Mouse (Mus musculus) ovary, adult 18-20 months (tissue): ENCODE results near the gene Tmx2.
A peak's percentile ranks its signal among the peaks of the same experiment; 100 is the strongest.
"Not testable (repeated sequence)": the region's sequence is repeated elsewhere in the genome, so short reads cannot be mapped to it uniquely, and the experiment has no call there.

Experiments used
- DNase-seq: peaks from one replicate; pipeline ENCODE4 v3.0.0; 2022; ENCODE audit warnings: low spot score, mixed read lengths

The Tmx2 gene

DNA sequence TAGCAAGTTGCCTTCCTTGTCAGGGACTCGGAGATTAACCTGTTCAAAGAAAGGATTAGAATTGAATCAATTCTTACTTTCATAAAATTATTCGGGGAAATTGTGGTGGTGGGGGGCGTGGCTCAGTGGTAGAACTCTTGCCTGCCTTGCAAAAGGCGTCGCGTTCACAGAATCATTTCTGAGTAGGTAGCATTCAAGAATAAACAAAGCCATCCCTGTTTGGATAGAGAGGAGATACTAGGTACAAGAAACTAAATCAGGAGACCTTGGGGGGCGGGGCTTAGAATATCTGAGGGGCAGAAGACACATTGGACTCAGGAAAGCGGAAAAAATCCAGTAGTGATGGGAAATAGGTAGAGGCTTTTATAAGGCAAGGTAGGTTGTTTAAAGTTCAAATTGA is at the start of gene Tmx2:
Tmx2 (minus strand) TSS at position 125 of the 400 bp plus-strand sequence.
- no peak for DNase-seq

GRCm38 (mm10) chr2:84728191-84728590 is 49.3 kb upstream of the Tmx2 start:
- DNase-seq = not testable (repeated sequence)

- DNase-seq = peak; percentile 93
Measured at GRCm38 (mm10) chr2:84727172-84727858, 48.4 kb upstream of the Tmx2 start, which contains the start of gene Clp1. Clp1 (minus strand) TSS chr2:84727350.

- no peak for DNase-seq
Measured at GRCm38 (mm10) chr2:84726716-84727115, 47.8 kb upstream of the Tmx2 start.

GRCm38 (mm10) chr2:84725770-84726169 is 46.8 kb upstream of the Tmx2 start:
- no peak for DNase-seq

DNA sequence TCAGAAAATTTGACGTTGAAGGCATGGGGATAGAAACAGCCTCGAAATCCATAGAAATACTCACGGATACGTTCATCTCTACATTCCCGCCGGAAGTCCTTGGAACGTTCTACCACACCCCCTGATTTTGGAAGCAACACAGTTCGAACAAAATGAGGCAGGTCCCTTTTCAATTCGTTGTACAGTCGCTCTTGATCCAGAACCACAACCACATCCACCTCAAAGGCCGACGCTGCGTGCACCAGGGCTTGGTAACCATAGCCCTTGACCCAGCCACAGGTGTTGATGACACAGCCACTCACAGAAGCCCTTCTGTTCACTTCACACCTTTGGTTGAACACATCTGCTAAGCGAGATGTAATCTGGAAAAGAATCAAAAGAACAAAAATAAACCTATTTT is 44.9 kb upstream of the Tmx2 start:
- DNase-seq = no peak

DNA sequence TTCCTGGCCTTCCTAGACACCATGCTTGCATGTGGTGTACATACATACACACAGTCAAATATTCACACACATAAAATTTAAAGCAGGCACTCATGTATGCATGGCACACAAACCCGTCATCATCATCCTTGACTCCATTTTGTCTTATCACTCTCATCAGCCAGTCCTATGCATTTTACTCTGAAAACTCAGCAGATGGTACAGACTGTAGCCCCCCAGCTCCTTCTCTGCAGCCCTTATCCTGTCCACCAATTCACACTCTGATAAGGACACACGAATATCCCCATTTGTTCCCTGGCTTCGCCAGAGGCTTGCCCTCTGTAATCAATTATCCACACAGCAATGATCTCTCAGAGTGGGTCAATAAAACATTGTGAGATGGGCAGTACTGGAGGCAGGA is 42.2 kb upstream of the Tmx2 start:
- no peak for DNase-seq

DNA sequence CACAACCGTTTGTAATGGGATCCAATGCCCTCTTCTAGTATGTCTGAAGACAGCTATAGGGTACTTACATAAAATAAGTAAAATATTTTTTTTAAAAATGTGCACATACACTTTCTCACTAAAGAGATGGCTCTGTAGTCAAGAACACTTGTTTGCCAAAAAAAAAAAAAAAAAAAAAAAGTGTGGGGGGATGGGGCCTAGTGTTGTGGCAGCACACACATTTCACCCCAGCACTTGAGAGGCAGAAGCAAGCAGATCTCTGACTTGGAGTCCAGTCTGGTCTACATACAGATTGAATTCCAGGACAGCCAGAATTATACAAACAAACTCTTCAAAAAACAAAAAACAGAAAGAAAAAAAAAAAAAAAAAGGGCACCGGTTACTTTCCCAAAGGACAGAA is 41.8 kb upstream of the Tmx2 start:
- DNase-seq = no peak

- no peak for DNase-seq
Measured at GRCm38 (mm10) chr2:84717357-84717756, 38.4 kb upstream of the Tmx2 start.

- DNase-seq = no peak
Measured at GRCm38 (mm10) chr2:84716423-84717355, 37.7 kb upstream of the Tmx2 start.

DNA sequence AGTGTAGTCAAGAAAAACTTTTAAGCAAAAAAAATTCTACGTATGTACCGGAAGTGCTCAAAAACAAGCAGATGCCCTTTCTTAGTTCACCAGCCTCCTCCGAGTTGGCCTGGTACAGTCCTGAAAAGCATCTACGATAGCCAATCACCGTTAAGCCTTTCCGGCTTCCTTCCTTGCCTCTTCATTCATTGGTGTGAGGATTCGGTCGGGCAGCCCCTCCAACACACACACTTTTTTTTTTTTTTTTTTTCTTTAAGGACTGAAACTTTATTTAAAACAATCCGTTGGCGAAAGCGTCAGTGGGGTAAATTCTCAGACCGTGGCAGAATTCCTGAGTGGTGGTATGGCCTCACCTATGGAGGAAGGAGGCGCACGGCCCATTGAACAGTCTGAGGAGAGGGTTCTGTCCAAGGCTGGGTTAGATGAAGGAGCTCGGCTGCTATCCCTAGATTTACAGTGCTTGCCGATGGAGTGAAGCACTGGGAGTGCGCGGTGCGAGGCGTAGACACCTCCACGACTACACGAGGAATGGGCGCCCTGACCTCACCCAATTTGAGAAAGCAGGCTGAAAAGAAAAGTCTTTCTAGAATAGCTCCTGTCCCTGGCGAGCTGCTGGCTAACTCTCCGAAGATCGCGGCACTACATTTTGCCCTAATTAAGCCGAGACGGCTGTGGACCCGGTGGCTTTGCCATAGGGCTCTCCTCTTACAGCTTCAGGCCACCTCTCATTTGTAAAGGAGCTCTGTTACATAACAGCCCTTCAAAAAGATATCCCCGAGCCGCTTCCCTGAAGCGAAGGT is 36.8 kb upstream of the Tmx2 start:
- peak; percentile 89 for DNase-seq

GRCm38 (mm10) chr2:84714811-84715561 is 36.0 kb upstream of the Tmx2 start, which contains the start of gene Zdhhc5:
Zdhhc5 (minus strand) TSS chr2:84715180.
- peak; percentile 97 for DNase-seq

- no peak for DNase-seq
Measured at GRCm38 (mm10) chr2:84714422-84714810, 35.5 kb upstream of the Tmx2 start.

GRCm38 (mm10) chr2:84711898-84712297 is 33.0 kb upstream of the Tmx2 start:
- no peak for DNase-seq

GRCm38 (mm10) chr2:84707523-84707922 is 28.6 kb upstream of the Tmx2 start:
- no peak for DNase-seq

- no peak for DNase-seq
Measured at GRCm38 (mm10) chr2:84705295-84705694, 26.4 kb upstream of the Tmx2 start.

DNA sequence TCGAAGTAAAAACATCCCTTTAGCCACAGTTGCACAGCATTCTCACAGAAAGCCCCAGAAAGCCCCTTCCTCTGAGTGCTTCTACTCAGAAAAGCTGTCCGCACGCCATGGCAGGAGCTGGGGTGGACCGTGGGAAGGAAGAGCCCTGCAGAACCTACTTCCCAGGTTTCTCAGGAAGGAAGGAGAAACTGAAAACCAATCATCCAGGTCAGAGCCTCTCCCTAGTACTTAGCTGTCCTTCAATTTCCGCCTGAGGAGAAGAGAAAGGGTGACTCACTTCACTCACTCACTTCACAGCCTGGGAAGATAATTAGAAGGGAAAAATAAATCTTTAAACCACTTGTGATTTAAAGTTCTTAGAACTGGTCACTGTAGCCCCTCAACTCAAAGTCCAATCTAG is 25.4 kb upstream of the Tmx2 start:
- DNase-seq = no peak

DNA sequence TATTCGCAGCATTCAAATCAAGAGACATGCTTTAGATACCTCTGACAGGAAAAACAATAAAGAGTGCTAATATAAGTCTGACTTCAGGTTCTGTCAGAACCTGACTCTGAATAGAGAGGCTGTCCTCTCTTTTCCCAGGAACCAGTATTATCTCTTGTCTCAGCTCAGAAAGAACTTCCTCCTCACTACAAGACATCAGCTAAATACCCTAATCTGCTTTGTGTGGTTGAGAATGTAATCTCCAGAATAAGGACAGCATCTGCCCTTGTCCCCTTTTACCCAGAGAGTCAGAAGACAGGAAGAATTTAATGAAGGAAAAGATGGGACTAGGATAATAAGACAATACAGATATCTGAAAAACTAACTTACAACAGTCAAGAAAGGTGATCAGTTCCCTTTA is 24.6 kb upstream of the Tmx2 start:
- DNase-seq = no peak

DNA sequence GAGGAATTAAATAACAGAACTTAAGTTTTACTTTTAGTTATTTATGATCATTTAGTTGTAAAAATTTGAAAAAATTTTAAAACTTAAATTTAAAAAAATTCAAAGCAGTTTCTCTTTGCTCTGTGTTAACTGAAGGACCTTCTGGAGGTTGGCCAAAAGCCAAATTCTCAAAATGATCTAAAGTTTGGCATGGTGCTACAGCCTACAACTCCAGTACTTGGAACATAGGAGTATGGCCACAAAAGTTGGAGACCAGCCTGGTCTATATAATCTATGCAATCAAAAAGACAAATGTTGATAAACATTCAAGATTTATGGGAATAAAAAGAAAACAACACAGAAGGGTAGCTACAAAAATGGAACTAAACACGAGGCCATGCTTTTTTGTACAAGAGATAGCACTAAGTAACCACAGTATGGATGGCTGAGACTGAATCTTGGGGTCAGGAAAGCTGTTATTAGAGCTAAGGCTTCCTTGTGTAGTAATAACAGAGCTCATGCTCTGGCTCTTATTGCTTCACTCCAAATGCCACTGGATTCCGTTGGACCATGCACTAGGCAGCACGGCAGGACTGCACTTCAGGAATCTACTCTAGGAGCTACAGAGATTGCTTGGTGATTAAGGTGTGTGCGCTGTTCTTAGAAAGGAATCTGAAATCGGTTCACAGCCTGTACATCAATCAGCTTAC is 16.2 kb upstream of the Tmx2 start:
- no peak for DNase-seq

GRCm38 (mm10) chr2:84690050-84690449 is 11.1 kb upstream of the Tmx2 start:
- no peak for DNase-seq
